Mouse (Mus musculus): ENCODE measurements at regions not wholly inside any gene's neighbourhood (a gene's known extent, or its start where the extent isn't known, plus 50 kb on each side); places are given as distances from the start of the nearest gene placed in this dataset.

DNA sequence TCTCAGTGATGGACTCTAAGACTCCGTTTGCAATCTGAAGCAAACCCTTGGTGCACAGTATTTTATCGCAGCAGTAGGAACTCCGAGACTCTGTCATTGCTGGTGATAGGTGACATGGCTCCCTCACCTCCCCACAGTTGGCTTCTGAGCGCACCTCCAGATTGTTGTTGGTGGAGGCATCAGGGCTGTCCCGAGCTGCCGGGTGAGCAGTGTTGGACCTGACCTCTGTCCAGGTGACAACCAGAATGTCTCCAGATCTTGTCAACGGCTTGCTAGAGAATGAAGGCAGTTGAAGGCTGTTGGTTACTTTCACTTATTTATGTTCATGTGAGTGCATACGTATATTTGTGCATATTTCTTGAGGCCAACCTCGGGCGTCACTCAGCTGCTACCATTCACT, 55.0 kb upstream of the Eef2kmt start:
- no peak overlapping the region for H3K4me2 ChIP-seq (ENCODE audit: low read length)
- no peaks in the 10 kb centered on the region; the same call in 1 of the 2 replicates for H3K27me3 ChIP-seq (ENCODE audit: control insufficient read depth, insufficient read depth, low read depth, low read length)
- no peak overlapping the region for H3K4me3 ChIP-seq (ENCODE audit: low read depth, low read length)
- H3K9me3 ChIP-seq (replicated peaks; ENCODE audit: control insufficient read depth, low read length, poor library complexity, severe bottlenecking): no peaks in the 10 kb centered on the region
- H3K4me1 ChIP-seq (ENCODE audit: control insufficient read depth, insufficient read depth, low read length): peaks cover 4% of the 10 kb centered on the region; the same call in 1 of the 2 replicates
- H3K27ac ChIP-seq (ENCODE audit: low read length): no peak overlapping the region
- no peaks in the 10 kb centered on the region for H3K36me3 ChIP-seq (ENCODE audit: control insufficient read depth, insufficient read depth, low read length)
- WGBS: 91% methylated on average over 10 of the region's 10 CpGs
- ATAC-seq: no peak
- H3K9ac ChIP-seq (ENCODE audit: low read depth, low read length): no peak overlapping the region

DNA sequence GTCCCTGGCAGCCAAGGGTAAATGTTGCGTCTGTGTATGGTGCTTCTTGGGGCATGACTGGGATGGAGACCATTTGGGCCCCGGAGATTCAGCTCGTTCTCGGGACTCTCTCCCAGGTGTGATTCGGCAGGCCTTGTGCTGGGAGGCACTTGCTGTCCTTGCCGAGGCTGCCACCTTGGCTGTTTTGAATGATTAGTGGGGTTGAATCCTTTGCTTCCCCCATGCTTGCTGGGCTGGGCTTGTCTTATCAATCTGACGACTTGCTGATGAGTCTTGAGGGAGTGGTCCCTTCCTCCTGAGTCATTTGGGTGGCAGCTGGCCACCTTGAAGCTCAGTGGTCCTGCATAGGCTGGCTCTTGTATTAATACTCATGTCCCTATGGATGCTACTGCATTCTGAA, 52.0 kb upstream of the Eef2kmt start:
- H3K27ac ChIP-seq (ENCODE audit: low read length): no peak overlapping the region
- peak overlapping the region; percentile 97 for H3K4me2 ChIP-seq (ENCODE audit: low read length)
- H3K9me3 ChIP-seq (replicated peaks; ENCODE audit: control insufficient read depth, low read length, poor library complexity, severe bottlenecking): no peaks in the 10 kb centered on the region
- WGBS: 81% methylated on average over 7 of the region's 7 CpGs
- no peaks in the 10 kb centered on the region for H3K36me3 ChIP-seq (ENCODE audit: control insufficient read depth, insufficient read depth, low read length)
- H3K4me1 ChIP-seq (ENCODE audit: control insufficient read depth, insufficient read depth, low read length): peaks cover 4% of the 10 kb centered on the region; the same call in 1 of the 2 replicates
- H3K9ac ChIP-seq (ENCODE audit: low read depth, low read length): no peak overlapping the region
- H3K4me3 ChIP-seq (ENCODE audit: low read depth, low read length): peak overlapping the region; percentile 50
- no peak for ATAC-seq
- H3K27me3 ChIP-seq (ENCODE audit: control insufficient read depth, insufficient read depth, low read depth, low read length): no peaks in the 10 kb centered on the region; the same call in 1 of the 2 replicates

DNA sequence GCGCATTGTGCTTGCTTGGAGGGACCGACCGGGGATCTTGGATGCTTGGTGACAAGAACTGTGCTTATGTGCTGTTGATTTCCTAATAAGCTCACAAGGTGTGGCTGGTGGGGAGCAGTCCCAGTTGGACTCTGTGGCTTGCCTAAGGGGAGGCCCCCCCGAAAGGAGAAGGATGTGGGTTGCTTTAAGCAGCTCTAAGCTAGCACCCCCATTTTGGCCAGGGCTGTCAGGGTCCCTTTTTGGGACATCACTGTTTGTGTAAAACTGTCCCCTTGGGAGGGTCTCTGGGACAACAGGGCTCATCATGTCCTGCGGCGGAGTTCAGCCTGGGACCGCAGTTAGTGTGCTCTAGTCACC, 51.4 kb upstream of the Eef2kmt start:
- no peak overlapping the region for H3K27ac ChIP-seq (ENCODE audit: low read length)
- peak overlapping the region; percentile 50 for H3K4me3 ChIP-seq (ENCODE audit: low read depth, low read length)
- H3K9ac ChIP-seq (ENCODE audit: low read depth, low read length): peak overlapping the region; percentile 73
- no peaks in the 10 kb centered on the region for H3K36me3 ChIP-seq (ENCODE audit: control insufficient read depth, insufficient read depth, low read length)
- no peaks in the 10 kb centered on the region for H3K9me3 ChIP-seq (replicated peaks; ENCODE audit: control insufficient read depth, low read length, poor library complexity, severe bottlenecking)
- no peaks in the 10 kb centered on the region; the same call in 1 of the 2 replicates for H3K27me3 ChIP-seq (ENCODE audit: control insufficient read depth, insufficient read depth, low read depth, low read length)
- no peak for ATAC-seq
- WGBS: 60% methylated on average over 7 of the region's 7 CpGs
- H3K4me1 ChIP-seq (ENCODE audit: control insufficient read depth, insufficient read depth, low read length): peaks cover 4% of the 10 kb centered on the region; the same call in 1 of the 2 replicates
- peak overlapping the region; percentile 97 for H3K4me2 ChIP-seq (ENCODE audit: low read length)

DNA sequence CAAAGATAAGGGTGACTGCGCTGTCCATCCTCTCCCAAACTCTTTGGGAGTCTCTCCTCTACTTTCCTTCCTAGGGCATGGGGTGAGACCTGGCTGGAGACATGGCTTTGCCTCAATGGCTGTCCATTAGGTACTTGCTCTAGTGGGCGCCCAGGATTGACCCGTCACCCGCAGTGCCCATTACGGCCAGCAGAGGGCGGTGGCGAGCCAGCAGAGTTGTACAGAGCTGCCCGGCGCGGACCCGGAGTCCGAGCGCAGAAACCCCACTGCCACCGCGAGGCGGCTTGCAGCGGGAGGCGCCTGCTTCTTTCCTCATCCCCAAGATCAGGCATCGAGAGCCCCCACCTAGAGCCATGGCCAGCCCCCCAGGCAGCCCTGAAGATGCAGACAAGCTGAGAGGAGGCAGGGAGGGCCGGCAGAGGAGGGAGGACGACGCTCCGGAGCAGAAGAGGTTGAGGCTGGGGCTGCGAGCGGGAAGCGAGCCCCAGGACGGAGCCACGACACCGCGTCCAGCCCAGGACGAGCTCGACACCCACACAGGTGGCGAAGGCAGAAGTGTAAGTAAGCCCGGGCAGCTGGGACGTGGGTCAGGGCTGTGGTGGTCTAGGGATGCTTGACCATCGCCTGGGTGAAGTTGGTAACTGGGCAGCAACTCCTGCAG, 50.9 kb upstream of the Eef2kmt start:
- H3K9me3 ChIP-seq (replicated peaks; ENCODE audit: control insufficient read depth, low read length, poor library complexity, severe bottlenecking): no peaks in the 10 kb centered on the region
- H3K4me2 ChIP-seq (ENCODE audit: low read length): peak overlapping the region; percentile 97
- 1% methylated on average over 36 of the region's 36 CpGs for WGBS
- peak; percentile 89 for ATAC-seq
- peak overlapping the region; percentile 73 for H3K9ac ChIP-seq (ENCODE audit: low read depth, low read length)
- H3K27me3 ChIP-seq (ENCODE audit: control insufficient read depth, insufficient read depth, low read depth, low read length): no peaks in the 10 kb centered on the region; the same call in 1 of the 2 replicates
- H3K36me3 ChIP-seq (ENCODE audit: control insufficient read depth, insufficient read depth, low read length): no peaks in the 10 kb centered on the region
- peak overlapping the region; percentile 50 for H3K4me3 ChIP-seq (ENCODE audit: low read depth, low read length)
- H3K4me1 ChIP-seq (ENCODE audit: control insufficient read depth, insufficient read depth, low read length): peaks cover 4% of the 10 kb centered on the region; the same call in 1 of the 2 replicates
- no peak overlapping the region for H3K27ac ChIP-seq (ENCODE audit: low read length)
